Mouse (Mus musculus): ENCODE measurements around the gene Rpl37.

Rpl37 gene

DNA sequence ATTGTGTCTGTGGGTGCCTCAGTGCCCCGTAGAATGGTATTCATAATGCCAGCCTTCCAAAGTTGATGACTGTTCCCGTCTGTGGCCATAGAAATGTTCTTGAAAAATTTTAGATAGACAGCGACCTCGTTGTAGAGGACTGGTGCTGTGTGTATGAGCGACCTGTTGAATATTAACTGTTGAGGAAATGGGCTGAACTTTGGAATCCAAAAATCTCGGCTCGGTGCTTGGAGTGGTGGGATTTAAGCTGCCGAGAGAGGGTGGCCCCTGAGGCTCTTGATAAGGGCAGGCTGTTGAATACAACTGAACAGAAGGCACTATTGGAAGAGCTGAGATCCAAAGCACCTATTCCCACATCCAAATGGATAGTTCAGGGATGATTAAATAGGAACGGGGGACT is 38.2 kb downstream of the Rpl37 start:
- DNase-seq (ENCODE audit: low spot score) = no peak

GRCm38 (mm10) chr15:5155093-5155492 is 38.6 kb downstream of the Rpl37 start:
- no peak for DNase-seq (ENCODE audit: low spot score)

DNA sequence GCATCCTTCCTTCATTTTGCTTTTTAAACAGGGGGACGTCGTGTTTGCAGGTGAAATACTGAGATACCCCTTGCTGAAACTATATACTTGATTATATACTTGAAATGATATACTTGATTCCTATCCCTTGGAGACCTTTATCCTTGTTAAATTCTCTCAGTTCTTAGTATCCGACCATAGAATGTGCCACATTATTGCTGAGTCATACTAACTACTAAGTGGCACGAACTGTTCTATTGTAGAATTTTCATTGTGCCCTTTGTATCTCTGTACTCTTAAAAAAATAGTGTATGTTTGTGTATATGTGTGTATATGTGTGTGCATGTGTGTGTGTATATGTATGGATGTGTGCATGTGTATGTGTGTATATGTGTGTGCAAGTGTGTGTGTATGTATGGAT is 39.9 kb downstream of the Rpl37 start:
- DNase-seq (ENCODE audit: low spot score) = no peak

GRCm38 (mm10) chr15:5157386-5157785 is 40.9 kb downstream of the Rpl37 start:
- DNase-seq (ENCODE audit: low spot score) = no peak

GRCm38 (mm10) chr15:5158827-5159226 is 42.4 kb downstream of the Rpl37 start:
- DNase-seq (ENCODE audit: low spot score) = no peak

DNA sequence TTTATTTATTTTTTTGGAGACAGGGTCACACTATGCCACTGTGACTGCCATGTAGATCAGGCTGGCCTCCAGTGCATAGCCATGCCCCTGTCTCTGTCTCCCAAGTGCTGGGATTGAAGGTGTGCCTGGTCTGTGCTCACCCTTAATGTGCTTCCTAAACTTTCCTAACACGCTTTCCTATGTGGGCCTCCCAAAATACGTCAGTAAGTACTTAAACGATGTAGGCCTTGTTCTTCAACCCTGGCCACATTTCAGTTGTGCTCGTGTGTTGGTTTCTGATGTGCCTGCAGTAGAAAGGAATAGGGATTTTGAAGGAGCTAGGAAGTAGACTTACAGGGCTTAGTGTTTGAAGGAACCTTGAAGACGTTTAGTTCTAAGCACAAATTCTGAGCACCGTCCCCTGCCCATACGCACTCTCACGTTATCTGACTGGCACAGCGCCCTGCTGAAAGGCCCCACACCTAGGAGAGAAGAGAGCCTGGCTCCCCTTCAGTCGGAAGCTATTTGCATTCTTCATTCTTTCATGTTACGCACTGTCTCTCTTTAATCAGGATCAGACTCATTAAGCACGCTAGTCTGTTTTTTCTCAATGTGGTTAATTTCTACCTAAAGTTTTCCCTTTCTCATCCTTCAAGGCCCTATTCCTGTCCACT is 48.8 kb downstream of the Rpl37 start:
- no peak for DNase-seq (ENCODE audit: low spot score)

Measured in layer of hippocampus, adult 9-10 months (tissue).